Mouse (Mus musculus) hindbrain, embryonic 14.5 days (tissue): Measurements from ENCODE around the gene Bcr. TPM values are rescaled to one million over a fixed set of nuclear protein-coding genes. Genes with fewer than 3 reads are reported as not detected.

ENCODE experiments used
- ATAC-seq: fragments of 200-750 bp; cut with Nextera tagmentation; 2 replicates; pipeline ENCODE4 v1.8.0; 2017; ENCODE audit warnings: moderate number of reproducible peaks, mild to moderate bottlenecking, moderate TSS enrichment, moderate library complexity; ENCODE audit not compliant: low FRiP score
- DNase-seq: peaks from one replicate; pipeline ENCODE4 v3.0.0-alpha.2; 2015; ENCODE audit warnings: low spot score
- H3K27ac ChIP-seq: fragments of 300-500 bp; sonication (generic); 2 replicates; pipeline ENCODE4 v1.5.1; 2014; ENCODE audit warnings: mild to moderate bottlenecking, moderate library complexity
- H3K27me3 ChIP-seq: fragments of 300-500 bp; sonication (generic); 2 replicates; pipeline ENCODE4 v1.6.1; 2014; ENCODE audit warnings: mild to moderate bottlenecking, low read length, mixed read lengths; ENCODE audit not compliant: control insufficient read depth, insufficient read depth
- H3K36me3 ChIP-seq: fragments of 300-500 bp; sonication (generic); replicated peaks from 2 replicates; pipeline ENCODE4 v1.6.1; 2014; ENCODE audit not compliant: control insufficient read depth, insufficient read depth
- H3K4me1 ChIP-seq: fragments of 300-500 bp; sonication (generic); replicated peaks from 2 replicates; pipeline ENCODE4 v1.6.1; 2014; ENCODE audit warnings: antibody characterized with exemption, low read length, mixed read lengths; ENCODE audit not compliant: control insufficient read depth, insufficient read depth
- H3K4me2 ChIP-seq: fragments of 300-500 bp; sonication (generic); replicated peaks from 2 replicates; pipeline ENCODE4 v1.6.1; 2014; ENCODE audit warnings: mild to moderate bottlenecking, moderate library complexity
- H3K4me3 ChIP-seq: fragments of 300-500 bp; sonication (generic); replicated peaks from 2 replicates; pipeline ENCODE4 v1.5.1; 2014; ENCODE audit warnings: mild to moderate bottlenecking, low read length
- H3K9ac ChIP-seq: fragments of 300-500 bp; sonication (generic); 2 replicates; pipeline ENCODE4 v1.6.1; 2014
- H3K9me3 ChIP-seq: fragments of 300-500 bp; sonication (generic); 2 replicates; pipeline ENCODE4 v1.6.1; 2016; ENCODE audit warnings: low read length; ENCODE audit not compliant: control insufficient read depth
- WGBS: fragments of 180-500 bp; shearing (Covaris S2); extraction: QIAGEN DNeasy Blood & Tissue Kit; methylation state at CpG from one replicate; pipeline ENCODE4 v1.1.7; 2014; 5-methylcytosine and 5-hydroxymethylcytosine counted together
- polyA plus RNA-seq: library from polyadenylated mRNA; unstranded; fragments of >200 nt; fragmentation: Nextera tagmentation; extraction: Ambion mirVana; gene quantifications from 2 replicates; pipeline ENCODE4 v1.2.1, GENCODE M21; 2014

Bcr gene
- polyA plus RNA-seq, 1 experiment from 2014 or later, result 24.0 TPM

DNA sequence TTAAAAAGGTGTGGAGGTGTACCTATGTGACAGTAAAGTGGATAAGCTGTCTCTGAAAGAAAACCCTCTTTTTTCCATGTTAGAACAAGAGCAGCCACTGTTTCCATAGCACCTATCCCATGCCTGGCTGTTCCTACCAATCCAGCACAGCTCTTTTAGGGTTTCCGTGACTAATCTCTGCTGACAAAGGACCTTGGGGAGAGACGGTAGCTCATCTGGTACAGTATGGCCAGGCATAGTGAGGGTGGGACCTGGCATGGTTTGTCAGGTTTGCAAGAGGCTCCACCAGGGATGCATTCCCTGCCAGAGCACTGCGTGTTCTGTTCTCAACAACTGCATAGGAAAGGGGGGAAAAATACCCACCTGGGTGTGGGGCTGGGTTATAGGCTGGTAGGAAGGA is 52.0 kb downstream of the Bcr start:
- Histone ChIP-seq H3K4me2 (no peak overlapping the region), H3K27me3 (no peaks in the 10 kb centered on the region), H3K9me3 (no peaks in the 10 kb centered on the region), H3K9ac (no peak overlapping the region), H3K27ac (no peak overlapping the region), H3K4me1 (peaks cover 10% of the 10 kb centered on the region; the same call in 1 of the 2 replicates), H3K4me3 (no peak overlapping the region), H3K36me3 (no peaks in the 10 kb centered on the region)
- WGBS, result 48% methylated on average over 3 of the region's 3 CpGs
- ATAC-seq (no peak), DNase-seq (no peak)

- Histone ChIP-seq H3K4me2 (no peak overlapping the region), H3K27me3 (no peaks in the 10 kb centered on the region), H3K9me3 (no peaks in the 10 kb centered on the region), H3K27ac (no peak overlapping the region), H3K9ac (no peak overlapping the region), H3K36me3 (no peaks in the 10 kb centered on the region), H3K4me1 (peaks cover 10% of the 10 kb centered on the region; the same call in 1 of the 2 replicates), H3K4me3 (no peak overlapping the region)
- 65% methylated on average over 9 of the region's 9 CpGs for WGBS
- no peak for DNase-seq
- ATAC-seq, result no peak
Observed at GRCm38 (mm10) chr10:75113620-75114019, 53.2 kb downstream of the Bcr start.

DNA sequence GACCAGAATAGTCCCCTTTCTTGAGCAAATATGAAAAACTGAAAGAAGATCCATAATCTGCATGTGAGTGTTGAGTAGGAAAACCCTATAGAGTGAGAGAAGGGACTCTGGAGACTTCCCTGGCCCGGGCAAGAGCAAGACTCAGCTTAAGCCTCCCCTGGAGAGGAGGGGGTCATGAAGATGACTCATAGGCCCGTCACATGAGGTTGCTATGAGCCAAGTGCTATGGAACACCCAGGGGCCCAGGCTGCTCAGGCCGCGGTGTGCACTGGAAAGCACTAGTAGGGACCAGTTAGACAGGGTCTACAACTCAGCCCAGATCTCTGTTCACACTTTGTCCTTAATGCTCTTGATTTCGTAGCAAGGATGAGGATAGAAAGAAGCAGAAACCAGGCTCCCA is 54.8 kb downstream of the Bcr start:
- Histone ChIP-seq H3K36me3 (no peaks in the 10 kb centered on the region), H3K4me3 (no peak overlapping the region), H3K4me2 (no peak overlapping the region), H3K9me3 (no peaks in the 10 kb centered on the region), H3K27ac (no peak overlapping the region), H3K27me3 (no peaks in the 10 kb centered on the region), H3K4me1 (peaks cover 10% of the 10 kb centered on the region; the same call in 1 of the 2 replicates), H3K9ac (no peak overlapping the region)
- no peak for ATAC-seq
- WGBS, result 88% methylated on average over 5 of the region's 5 CpGs
- no peak for DNase-seq

GRCm38 (mm10) chr10:75116842-75117457 is 56.6 kb downstream of the Bcr start:
- Histone ChIP-seq H3K9ac (no peak overlapping the region), H3K27ac (no peak overlapping the region), H3K4me1 (peaks cover 16% of the 10 kb centered on the region; the same call in 1 of the 2 replicates), H3K4me3 (no peak overlapping the region), H3K27me3 (no peaks in the 10 kb centered on the region), H3K4me2 (no peak overlapping the region), H3K36me3 (no peaks in the 10 kb centered on the region), H3K9me3 (no peaks in the 10 kb centered on the region)
- DNase-seq (no peak), ATAC-seq (no peak)
- WGBS, result 83% methylated on average over 7 of the region's 7 CpGs

DNA sequence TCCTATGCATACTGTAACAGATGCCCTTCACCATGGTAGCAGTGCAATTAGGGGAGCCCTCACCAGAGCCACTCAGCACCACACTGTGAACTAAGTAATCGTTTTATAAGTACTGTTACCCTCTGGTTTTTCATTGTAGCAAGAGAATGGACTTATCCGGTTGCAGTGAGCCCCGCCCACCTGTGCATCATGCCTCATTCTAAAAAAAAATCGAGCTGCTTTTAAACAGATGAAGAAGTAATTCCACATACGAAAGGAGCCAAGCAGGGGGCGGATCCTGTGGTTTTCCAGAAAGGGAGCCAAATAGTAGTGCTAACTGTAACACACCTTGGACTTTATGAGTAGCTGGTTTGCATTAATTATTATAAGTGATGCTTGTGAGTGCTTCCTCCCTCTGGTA is 58.1 kb downstream of the Bcr start:
- Histone ChIP-seq H3K9ac (no peak overlapping the region), H3K27me3 (no peaks in the 10 kb centered on the region), H3K9me3 (no peaks in the 10 kb centered on the region), H3K4me2 (no peak overlapping the region), H3K4me3 (no peak overlapping the region), H3K4me1 (peaks cover 16% of the 10 kb centered on the region; the same call in 1 of the 2 replicates), H3K36me3 (no peaks in the 10 kb centered on the region), H3K27ac (no peak overlapping the region)
- ATAC-seq (no peak), DNase-seq (no peak)
- 84% methylated on average over 6 of the region's 6 CpGs for WGBS

- WGBS, result 78% methylated on average over 3 of the region's 3 CpGs
- H3K27me3 ChIP-seq, result no peaks in the 10 kb centered on the region
- H3K27ac ChIP-seq, result no peak overlapping the region
- no peak overlapping the region for H3K4me3 ChIP-seq
- H3K9me3 ChIP-seq, result no peaks in the 10 kb centered on the region
- DNase-seq (no peak), ATAC-seq (no peak)
- H3K36me3 ChIP-seq, result no peaks in the 10 kb centered on the region
- peaks cover 16% of the 10 kb centered on the region; the same call in 1 of the 2 replicates for H3K4me1 ChIP-seq
- H3K4me2 ChIP-seq, result no peak overlapping the region
- H3K9ac ChIP-seq, result no peak overlapping the region
Observed at GRCm38 (mm10) chr10:75119396-75119795, 59.0 kb downstream of the Bcr start.

DNA sequence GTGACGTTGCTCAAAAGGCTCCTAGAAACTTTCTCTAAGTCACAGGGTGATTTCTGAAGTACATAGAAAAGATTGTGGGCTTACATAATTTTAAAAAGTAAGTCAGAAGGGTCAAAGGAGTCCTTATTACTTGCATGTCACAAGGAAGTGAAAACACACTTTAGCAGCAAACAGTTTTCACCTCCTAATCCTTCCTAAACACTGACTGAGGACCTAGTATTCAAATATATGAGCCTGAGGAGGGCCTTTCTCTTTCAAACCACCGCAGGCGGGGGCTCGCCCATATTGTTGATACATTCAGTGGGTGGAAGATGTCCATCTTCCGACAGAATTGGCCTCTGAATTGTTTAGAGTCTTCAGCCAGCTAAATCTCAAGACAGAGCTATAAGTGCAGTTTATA is 59.8 kb downstream of the Bcr start:
- ATAC-seq (no peak), DNase-seq (no peak)
- Histone ChIP-seq H3K27ac (no peak overlapping the region), H3K4me1 (peaks cover 16% of the 10 kb centered on the region; the same call in 1 of the 2 replicates), H3K36me3 (peaks cover 3% of the 10 kb centered on the region; the same call in 1 of the 2 replicates), H3K9me3 (no peaks in the 10 kb centered on the region), H3K27me3 (no peaks in the 10 kb centered on the region), H3K4me2 (no peak overlapping the region), H3K9ac (no peak overlapping the region), H3K4me3 (no peak overlapping the region)
- WGBS, result 82% methylated on average over 5 of the region's 5 CpGs

GRCm38 (mm10) chr10:75121028-75121427 is 60.6 kb downstream of the Bcr start:
- 48% methylated on average over 5 of the region's 5 CpGs for WGBS
- Histone ChIP-seq H3K36me3 (peaks cover 12% of the 10 kb centered on the region), H3K27me3 (no peaks in the 10 kb centered on the region), H3K9ac (no peak overlapping the region), H3K4me2 (no peak overlapping the region), H3K4me3 (no peak overlapping the region), H3K4me1 (peaks cover 16% of the 10 kb centered on the region; the same call in 1 of the 2 replicates), H3K9me3 (no peaks in the 10 kb centered on the region), H3K27ac (no peak overlapping the region)
- no peak; the same call in 1 of the 2 replicates for ATAC-seq
- peak; percentile 53 for DNase-seq

- Histone ChIP-seq H3K4me1 (peaks cover 12% of the 10 kb centered on the region; the same call in 1 of the 2 replicates), H3K4me3 (no peak overlapping the region), H3K27ac (no peak overlapping the region), H3K9me3 (no peaks in the 10 kb centered on the region), H3K9ac (no peak overlapping the region), H3K4me2 (no peak overlapping the region), H3K36me3 (peaks cover 29% of the 10 kb centered on the region), H3K27me3 (no peaks in the 10 kb centered on the region)
- 47% methylated on average over 4 of the region's 4 CpGs for WGBS
- ATAC-seq (no peak), DNase-seq (no peak)
Observed at GRCm38 (mm10) chr10:75125577-75125976, 65.2 kb downstream of the Bcr start.
